Mouse (Mus musculus) T-helper 2 cell (primary cell): ENCODE measurements around the gene Cpeb1.
"Not testable (repeated sequence)": the region's sequence is repeated elsewhere in the genome, so short reads cannot be mapped to it uniquely, and the experiment has no call there.

Experiments
- in situ Hi-C: fragments of 300-600 bp; cut with MboI, MseI; formaldehyde crosslinking; loops from one replicate; pipeline ENCODE4 v1.15.1; 2025; ENCODE audit warnings: high pct_unique_total_duplicates

Gene Cpeb1

GRCm38 (mm10) chr7:81455155-81455651, at the start of gene Cpeb1:
Gene Cpeb1 (minus strand): TSS chr7:81455465.
- in situ Hi-C loops = no loop called here

DNA sequence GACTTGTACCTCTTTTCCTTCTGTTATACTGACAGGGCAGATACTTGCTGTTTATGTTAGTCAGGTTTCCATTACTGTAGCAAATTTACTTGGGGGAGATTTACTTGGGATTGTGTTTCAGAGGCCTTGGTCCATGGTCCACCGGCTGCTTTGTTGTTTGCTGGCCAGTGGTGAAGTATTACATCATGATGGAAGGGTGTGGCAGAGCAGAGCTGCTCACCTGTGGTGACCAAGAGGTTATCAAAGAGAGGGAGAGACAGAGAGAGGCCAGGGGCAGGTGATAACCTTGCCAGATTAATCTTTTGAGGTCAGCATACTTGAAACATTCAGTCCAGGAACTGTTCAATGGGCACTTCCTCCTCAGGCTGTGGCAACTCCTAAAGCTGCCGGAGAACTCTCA, 45.8 kb upstream of the Cpeb1 start:
- in situ Hi-C loops = no loop called here

DNA sequence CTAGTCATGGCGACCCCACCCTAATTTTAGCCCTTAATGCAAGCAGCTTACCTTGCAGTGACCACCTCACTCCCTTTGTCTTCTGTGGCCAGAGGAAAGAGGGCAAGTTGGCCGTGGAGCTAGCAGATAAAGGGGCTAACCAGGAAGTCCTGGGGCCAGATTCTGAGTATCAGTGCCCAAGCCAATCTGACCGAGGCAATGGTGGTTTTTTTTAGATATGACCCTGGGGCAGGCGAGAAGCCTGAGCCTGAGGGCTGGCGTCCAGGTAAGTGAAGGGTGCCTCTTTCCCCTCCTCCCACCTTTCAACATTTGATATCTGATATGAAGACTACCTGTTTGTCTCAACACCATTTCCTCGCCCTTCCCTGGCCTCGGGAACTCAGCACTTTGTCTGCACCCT, 42.9 kb upstream of the Cpeb1 start, which contains the start of gene BC048679:
TSS of gene BC048679 (minus strand) at position 101 of the 400 bp plus-strand sequence.
- in situ Hi-C loops = no loop called here

- in situ Hi-C loops = no loop called here
Observed at GRCm38 (mm10) chr7:81497171-81497570, 41.9 kb upstream of the Cpeb1 start.

- in situ Hi-C loops = no loop called here
Observed at GRCm38 (mm10) chr7:81493331-81494021, 38.2 kb upstream of the Cpeb1 start, which contains the start of gene Ap3b2. Gene Ap3b2 (minus strand): TSS chr7:81493925.

DNA sequence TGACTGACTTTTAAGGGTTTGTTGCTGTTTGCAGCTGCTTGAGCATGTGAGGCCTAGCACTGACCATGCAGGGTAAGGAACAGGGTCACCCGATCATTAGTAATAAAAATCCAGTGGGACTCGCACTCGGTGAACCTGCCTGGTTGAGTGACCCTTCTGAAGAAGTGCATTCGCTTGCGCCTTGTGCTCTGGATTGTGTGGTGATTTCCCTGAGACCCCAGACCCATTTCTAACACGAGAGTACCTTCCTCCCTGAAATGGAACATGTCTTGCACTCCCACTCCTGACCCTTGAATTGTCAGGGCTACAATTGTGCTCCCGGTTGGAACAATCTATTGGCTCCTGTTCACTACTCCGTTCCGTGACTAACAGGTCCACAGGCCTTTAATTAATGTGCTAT, 37.4 kb upstream of the Cpeb1 start:
- in situ Hi-C loops = no loop called here

GRCm38 (mm10) chr7:81489649-81490048, 34.4 kb upstream of the Cpeb1 start:
- in situ Hi-C loops = no loop called here

GRCm38 (mm10) chr7:81480800-81481199, 25.5 kb upstream of the Cpeb1 start:
- in situ Hi-C loops = no loop called here

GRCm38 (mm10) chr7:81479531-81480090, 24.3 kb upstream of the Cpeb1 start:
- in situ Hi-C loops = no loop called here

GRCm38 (mm10) chr7:81478261-81478660, 23.0 kb upstream of the Cpeb1 start:
- in situ Hi-C loops = not testable (repeated sequence)

GRCm38 (mm10) chr7:81476833-81477232, 21.6 kb upstream of the Cpeb1 start:
- in situ Hi-C loops = no loop called here

DNA sequence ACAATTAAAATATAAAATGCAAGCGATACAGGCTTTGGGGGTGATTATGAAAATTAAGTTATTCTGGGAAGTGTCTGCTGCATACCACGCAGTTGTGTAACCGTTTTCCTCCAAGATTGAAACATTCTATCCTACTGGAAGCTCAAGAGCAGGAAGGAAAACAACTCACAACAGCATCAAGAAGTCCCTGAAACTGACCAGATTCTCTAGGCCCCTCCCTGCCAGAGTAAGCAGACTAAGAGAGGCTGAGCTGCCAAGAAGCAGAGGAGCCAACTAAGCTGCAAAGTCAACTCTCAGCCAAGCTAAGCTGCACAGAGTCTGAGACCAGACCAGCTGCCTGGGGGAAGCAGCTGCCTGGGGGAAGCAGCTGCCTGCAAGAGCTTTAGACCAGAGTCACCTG, 20.0 kb upstream of the Cpeb1 start:
- in situ Hi-C loops = no loop called here

- in situ Hi-C loops = no loop called here
Observed at GRCm38 (mm10) chr7:81464906-81465450, 9.7 kb upstream of the Cpeb1 start.

- in situ Hi-C loops = no loop called here
Observed at GRCm38 (mm10) chr7:81464116-81464515, 8.9 kb upstream of the Cpeb1 start.

GRCm38 (mm10) chr7:81462815-81463214, 7.5 kb upstream of the Cpeb1 start:
- in situ Hi-C loops = no loop called here

- in situ Hi-C loops = no loop called here
Observed at GRCm38 (mm10) chr7:81454331-81455039, 780 bp downstream of the Cpeb1 start.

DNA sequence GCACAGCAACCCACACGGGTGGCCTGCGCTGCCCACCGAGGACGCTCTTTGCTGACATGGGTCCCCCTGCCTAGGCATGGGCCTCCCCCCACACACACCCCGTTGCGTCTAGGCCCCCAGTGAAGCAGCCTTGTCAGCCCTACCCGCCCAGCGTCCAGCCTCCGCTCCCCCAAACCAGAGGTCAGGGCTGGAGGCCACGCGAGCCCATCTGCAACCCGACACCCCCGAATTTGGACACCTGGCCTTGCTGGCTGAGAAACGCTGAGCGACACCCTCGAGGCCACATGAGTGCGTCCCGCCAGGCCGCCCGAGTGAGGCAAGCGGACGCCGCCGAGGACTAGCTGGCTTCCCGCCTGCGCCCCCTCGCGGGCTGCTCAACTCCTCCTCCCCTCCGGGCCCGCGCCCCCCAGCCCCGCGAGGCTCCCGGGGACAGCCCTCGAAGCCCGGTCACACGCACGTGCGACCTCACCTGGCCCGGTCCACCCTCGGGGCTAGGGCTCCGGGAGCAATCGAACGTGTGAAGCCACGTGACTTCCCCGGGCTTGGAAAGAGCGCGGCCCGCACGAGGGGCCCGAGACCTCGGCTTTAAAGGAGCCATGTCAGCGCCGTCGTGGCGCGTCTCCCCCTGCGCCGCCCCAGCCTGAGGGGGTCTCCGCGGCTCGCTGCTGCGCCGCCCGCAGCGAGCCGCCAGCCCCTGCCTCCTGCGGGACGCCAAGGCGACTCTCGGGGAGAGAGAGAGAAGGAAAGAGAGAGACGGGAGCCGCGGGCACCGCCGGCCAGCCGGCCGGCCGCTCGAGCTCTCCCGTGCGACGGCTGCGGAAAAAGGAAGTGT, 1.6 kb downstream of the Cpeb1 start:
- in situ Hi-C loops = no loop called here

DNA sequence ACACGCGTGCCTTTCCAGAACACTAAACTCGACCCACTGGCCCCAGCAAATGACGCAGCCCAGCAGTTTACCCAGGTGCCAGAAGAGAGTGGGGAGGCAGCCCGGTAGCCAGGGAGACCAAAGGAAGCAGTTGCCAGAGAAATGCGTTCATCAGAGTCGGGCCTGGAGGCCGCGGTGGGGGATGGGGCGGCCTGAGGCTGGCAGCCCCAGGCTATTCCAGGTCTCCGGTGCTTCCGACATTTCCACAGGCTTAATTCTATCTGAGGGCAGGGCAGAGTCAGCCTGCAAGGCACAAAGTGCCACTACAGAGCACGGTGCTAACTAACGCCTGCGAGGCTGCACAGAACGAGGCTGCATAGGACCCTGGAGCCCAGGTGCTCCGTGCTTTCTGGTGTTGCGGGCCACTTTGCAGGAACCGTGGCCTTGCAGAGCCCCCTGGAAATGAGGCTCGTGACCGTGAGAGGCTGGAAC, 2.3 kb downstream of the Cpeb1 start:
- in situ Hi-C loops = no loop called here

DNA sequence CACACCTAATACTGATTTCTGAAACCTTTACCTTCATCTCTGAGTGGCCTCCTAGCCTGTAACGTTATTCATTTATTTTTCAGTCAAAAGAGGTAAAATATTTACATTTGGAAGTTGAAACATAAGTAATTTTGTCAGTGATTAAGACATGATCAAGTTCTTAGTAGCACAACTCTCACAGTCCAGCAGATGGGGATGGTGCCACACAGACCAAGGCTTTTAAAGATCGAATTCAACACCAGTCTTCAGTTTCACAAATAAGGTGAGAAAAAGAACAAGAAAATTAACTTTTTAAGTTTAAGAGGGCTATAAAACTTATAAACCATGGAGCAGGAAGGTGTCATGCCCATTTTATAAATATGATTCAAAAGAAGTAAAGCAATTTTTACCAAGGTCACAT, 56.3 kb downstream of the Cpeb1 start:
- in situ Hi-C loops = no loop called here

- in situ Hi-C loops = no loop called here
Observed at GRCm38 (mm10) chr7:81379363-81379762, 75.9 kb downstream of the Cpeb1 start.

DNA sequence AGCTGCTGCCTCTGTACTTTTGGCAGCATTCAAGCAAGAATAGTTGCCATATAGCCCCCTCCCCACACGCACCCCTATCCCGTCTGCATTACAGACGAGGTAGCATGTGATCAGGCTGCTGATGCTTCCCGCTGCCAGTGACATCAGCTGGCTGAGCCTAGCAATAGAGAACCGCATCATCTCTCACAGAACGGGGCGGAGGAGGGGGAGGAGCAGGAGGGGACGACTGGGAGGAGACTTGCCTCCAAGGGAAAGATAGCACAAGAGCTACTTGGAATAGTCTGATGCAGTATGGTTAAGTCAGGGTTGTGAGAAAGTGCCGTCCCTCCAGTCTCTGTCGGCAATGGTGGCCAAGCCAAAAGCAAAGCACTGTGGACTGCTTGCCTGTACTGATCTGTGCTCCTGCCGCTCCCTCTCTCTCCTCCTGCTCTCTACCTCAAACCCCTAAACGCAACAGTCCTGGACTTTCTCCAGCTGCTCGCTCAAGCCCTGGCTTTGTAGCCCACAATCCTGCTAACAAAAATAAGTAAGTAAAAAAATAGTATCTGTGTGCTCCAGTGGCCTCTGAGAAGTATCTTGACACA, 82.8 kb downstream of the Cpeb1 start:
- in situ Hi-C loops = no loop called here
